Mouse (Mus musculus): ENCODE data around the gene Palld. TPM values are rescaled to one million over a fixed set of nuclear protein-coding genes. Genes with fewer than 3 reads are reported as not detected.
A peak's percentile ranks its signal among the peaks of the same experiment; 100 is the strongest.

The Palld gene
- total RNA-seq, 2 experiments from 2014 or later, result 151 to 156 TPM

DNA sequence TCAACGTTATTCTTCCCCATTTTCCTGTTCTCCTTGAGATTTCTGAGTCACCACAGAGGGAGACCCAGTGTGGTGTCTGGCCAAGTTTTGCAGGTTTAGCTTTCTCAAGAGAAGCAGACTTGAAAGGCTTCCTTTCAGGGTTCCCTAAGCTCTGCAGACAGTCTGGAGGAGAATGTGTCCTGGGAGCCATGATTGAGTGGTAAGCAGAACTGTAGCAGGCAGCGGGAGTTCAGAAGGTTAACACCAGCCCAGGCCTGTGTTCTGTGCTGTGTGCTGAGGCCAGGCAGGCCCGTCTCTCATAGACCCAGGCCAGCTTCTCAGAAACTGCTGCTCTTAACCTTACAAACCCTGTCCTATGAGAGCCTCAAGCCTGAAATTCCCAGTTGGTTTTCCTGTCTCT lies 263.5 kb downstream of the Palld start:
- DNase-seq (ENCODE audit: low spot score in 2 of 2), result no peak

DNA sequence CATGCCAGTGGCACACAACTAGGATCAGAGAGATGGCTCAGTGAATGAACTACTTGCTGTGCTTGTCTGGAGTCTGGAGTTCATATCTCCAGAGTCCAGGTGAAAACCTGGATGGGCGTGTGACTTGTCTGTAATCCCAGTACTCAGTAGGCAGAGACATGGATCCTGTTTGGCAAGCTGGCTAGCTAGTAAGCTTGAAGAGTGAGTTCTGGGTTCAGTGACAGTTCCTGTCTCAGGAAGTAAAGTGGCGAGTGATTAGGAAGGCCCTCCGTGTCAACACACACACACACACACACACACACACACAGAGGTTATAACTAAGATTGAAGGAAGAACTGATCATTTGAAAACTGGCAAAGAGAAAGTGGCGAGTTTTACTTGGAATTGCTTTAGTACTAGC lies 264.8 kb downstream of the Palld start:
- no peak for DNase-seq (ENCODE audit: low spot score in 2 of 2)

DNA sequence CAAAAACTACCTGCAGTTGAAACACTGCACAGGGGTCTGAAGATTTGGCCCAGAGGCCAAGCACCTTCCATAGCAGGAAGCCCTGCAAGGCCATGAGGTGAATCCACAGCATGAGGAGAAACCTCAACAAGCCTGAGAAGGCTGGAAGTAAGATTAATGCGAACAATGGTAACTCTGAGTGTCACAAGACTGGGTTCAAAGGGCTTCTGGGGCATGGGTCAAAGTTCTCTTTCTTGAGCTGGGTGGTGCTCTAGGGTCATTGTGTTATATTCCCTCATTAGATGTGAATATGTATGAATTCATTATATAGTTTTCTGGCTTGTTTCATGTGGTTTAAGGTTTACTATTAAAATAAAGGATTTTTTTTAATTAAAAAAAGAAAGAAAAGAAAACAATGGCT lies 267.7 kb downstream of the Palld start:
- no peak for DNase-seq (ENCODE audit: low spot score in 2 of 2)

DNA sequence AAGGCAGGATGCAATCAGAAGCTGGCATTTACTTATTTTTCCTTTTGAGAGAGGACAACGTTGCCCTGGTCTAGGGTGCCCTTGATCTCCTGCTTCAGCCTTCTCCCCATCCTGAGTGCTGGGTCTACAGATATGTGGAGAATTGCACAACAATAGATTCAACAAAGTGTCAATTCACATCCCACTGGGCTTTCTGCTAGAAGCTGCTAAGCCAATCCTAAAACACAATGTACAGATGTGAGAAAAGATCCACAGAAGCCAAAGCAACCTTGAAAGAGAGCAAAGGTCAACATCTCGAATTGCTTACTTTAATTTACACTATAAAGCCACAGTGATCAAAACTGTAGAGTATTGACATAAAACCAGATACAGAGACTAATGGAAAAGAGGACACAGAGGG lies 270.2 kb downstream of the Palld start:
- no peak for DNase-seq (ENCODE audit: low spot score in 2 of 2)

DNA sequence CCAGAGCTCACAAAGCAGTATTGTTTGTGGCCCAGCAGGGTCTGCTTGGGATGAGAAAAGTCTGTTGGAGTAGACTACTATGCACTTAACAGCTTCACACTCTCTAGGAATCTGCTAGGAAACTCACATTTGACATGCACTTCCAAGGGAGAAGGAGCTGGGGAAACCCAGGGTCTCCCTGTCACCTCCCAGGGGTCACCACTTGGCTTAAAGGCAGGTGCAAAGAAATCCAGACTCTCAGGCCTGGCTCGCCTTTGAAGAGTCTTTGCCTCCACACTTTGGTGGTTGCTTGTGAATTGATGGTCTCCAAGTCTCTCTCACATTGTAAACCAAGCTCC lies 272.9 kb downstream of the Palld start:
- no peak for DNase-seq (ENCODE audit: low spot score in 2 of 2)

DNA sequence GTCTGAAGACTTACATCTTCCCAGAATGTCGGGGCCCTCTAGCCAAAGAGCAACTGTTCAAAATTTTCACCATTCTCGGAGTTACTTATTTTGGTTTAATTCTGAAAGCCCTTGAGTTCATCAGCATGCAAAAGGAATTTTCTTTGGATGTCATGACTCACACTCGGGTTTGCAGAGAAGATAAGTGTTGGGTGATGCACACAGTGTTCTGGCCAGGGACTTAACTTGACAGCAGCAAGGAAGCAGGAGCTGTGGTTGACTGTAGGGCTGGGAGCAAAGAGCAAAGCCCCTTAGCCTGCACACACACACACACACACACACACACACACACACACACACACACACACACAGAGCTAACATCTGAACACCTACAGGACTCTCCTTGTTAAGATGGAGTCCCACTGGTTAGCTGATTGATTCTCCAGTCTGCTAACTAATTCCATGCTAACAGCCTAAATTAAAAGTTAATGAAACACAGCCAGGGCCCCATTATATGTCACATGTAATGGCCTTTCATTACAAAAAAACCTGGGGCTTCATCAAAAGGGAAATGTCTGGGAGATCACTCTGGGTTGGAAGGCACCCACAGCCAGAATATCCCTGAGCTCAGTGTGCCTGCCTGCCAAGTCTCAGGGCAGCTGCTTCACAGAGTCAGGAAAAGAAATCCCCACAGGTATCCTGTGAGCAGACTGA lies 273.4 kb downstream of the Palld start:
- no peak for DNase-seq (ENCODE audit: low spot score in 2 of 2)

DNA sequence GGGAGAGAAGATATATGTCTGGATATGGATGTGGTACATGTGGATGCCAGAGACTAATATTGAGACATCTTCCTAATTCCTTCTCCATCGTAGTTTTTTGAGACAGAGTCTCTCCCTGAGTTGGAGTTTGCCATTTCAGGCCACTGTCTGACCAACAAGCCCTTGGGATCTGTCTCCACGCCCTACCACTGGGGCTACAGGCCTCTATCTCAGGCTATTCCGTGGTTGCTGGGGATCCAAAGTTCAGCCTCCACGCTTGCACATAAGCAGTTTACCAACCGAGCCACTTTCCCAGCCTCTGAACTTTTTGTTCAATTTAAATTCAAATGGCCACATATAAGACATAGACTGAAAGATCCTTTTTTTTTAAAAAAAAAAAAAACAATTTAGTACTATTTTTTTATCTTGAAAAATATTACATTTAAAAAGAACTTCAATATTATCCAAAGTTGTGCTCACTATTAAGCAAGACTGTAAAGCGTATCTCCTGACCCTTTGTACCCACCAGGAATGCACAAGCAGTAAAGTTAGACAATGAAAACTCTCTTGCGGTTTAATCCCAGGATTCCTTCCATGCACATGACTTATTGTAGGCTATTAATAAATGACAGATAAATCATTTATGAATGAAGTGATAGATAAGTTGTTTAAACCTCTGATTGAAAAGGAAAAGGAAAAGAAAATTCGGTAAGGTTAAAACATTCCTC lies 276.1 kb downstream of the Palld start:
- DNase-seq (ENCODE audit: low spot score in 2 of 2), result no peak

DNA sequence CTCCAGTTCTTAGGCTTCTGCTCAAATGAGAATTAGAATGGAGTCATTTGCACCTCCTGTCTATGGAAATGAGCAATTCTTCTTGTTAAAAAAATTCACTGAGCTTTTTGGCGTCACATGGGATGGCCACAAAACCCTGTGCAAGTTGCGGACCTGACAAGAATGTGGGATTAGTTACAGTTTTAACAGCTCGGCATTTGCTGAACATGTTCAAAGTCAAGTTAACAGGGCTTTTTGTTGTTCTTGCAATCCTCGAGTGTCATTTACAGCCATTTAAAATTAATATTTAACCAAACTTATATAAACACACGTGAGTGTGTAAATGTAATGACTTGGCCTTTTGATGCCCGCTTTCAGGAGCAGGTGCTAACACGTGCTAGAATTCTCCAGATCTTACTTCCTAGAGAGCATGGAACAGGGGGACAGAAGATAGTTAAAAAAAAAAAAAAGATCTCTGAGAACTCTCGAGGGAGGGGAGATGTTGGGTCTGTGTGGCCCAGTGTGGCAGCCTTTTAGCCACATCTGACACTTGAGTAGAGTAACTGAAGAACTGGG lies 276.8 kb downstream of the Palld start:
- DNase-seq (ENCODE audit: low spot score in 2 of 2), result no peak

DNA sequence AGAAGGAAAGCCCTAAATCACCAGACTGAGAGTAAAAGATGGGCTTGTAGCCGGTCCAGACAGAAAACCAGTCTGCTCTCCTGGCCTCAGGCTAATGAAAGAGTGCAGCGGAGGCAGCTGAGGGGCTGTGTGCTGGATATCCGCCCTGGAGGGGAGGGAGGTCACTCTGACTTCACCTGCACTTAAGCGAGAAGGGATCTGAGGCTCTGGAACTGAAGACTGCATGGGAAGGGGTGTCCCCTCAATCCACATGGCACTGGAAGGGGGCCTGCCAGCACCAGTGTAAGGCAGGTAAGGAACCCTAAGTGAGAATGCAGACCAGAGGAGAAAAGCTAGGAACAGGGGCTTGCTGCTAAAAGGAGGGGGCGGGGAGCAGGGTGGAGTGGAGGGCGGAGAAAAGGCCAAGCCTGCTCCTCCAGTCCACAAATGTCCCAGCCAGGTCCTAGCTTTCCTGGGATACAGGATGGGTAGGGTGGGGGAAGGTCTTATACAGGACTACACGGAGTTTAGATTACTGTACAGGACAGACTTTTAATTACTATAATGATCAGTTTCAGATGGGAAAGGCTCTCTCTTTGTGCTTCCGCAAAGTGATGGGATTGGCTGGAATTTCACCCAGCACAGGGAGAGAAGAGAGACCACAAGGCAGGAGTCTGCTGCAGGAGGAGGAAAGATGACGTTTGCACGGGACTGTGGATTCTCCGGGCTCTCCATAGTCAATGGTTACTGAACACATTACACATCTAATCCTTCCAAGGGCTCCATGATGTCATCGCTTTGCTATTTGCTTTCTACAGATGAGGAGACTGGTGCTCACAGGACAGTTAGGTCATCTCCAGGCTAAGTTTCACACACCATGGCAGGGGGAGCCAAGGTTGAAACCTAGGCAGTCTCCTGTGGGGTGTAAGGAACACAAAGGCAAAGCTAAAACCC lies 278.7 kb downstream of the Palld start:
- DNase-seq (ENCODE audit: low spot score in 2 of 2), result no peak

DNA sequence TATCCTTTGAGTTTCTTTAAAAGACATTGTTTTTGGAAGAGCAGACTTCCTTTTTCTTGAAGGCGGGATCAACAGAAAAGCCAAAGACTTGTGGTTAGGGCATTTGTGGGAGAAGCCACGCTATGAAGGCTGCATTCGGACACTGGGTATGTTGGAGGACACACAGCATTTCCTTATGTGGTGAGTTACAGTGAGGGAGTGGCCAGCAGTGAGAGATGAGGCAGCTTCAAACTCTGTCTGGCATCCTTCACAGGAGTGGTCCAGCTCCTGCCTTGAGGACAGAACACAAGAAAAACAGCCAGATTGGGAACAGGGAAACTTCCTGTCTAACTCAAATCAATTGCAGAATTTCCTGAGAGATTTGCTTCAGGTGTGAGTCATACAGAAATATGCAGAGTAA lies 281.2 kb downstream of the Palld start:
- DNase-seq (ENCODE audit: low spot score in 2 of 2), result no peak

DNA sequence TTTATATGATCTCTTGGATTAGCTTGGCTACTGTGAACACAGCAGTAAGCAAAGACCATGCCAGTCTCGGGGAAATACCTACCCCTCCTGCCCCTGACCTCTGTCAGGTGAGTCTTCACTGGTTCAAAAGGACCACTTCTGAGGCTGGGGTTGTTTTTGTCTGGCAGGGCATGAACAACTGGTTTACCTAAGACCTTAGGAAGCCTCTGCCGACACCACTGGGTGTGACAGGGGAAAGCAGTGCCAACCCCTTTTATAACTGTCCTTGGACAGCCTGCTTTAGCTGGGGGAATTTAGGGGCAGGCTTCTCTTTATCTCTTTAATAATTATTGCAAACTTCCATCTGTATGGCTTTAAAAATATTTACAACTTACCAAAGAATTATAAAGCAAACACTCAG lies 284.8 kb downstream of the Palld start:
- DNase-seq (ENCODE audit: low spot score in 2 of 2), result no peak

DNA sequence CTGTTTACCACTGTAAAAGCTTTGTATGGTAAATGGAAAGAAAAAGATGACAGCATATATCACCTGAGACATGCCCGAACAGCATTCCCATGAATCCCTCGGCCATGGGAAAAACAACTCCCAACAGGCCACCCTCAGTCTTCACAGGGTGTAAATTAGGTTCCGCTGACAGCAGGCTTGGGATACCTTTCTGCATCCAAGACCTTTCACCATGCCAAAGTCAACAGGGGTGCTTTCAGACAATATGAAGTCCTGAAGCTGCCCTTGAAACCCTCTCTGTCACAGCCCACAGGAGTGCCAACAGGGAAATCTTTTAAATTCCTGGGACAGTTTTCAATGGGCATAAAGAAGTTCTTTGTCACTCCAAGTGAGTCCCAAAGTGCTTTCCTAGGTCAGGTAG lies 285.4 kb downstream of the Palld start:
- no peak for DNase-seq (ENCODE audit: low spot score in 2 of 2)

DNA sequence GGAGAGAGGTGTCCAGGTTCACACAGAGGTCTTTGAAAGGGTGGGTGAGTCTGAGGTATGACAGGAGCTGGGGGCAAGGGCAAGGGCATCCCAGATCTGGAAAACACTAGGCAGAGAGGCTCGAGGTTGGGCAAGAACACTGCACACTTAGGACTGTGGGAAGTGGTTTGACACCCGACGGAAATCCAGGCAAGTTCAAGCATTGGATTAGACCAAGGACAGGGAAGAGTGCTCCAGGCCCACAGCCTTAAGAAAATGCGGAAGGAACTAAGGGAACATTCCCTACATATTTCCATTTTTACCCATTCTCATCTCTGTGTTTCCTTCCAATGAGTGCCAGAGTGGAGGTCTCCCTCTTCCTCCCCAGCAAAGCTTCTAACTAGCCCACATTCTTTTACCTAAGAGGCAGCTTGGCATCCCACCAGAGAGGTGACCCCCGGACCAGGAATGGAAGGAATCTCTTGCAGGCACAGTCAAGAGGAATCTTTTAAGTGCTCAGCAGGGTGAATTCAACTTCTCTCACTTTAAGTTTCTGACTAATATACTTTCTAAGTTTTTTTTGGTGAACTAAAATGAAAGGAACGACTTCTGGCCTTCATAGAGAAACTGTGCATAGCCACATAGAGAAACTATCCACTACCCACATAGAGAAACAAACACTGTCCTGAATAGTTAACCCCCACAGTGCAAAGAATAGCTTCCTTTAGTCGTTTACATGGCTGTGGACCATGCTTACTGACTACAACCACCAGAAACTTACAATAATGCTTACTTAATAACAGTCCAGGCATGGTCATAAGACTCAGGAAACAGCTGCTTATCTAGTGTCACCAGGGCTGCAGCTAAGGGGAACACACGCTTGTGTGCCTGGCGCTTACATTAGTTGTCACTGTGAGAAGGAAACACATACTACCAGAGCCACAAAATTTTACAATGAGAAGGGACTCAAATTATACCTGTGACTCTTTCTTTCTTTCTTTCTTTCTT lies 286.5 kb downstream of the Palld start:
- no peak for DNase-seq (ENCODE audit: low spot score in 2 of 2)

DNA sequence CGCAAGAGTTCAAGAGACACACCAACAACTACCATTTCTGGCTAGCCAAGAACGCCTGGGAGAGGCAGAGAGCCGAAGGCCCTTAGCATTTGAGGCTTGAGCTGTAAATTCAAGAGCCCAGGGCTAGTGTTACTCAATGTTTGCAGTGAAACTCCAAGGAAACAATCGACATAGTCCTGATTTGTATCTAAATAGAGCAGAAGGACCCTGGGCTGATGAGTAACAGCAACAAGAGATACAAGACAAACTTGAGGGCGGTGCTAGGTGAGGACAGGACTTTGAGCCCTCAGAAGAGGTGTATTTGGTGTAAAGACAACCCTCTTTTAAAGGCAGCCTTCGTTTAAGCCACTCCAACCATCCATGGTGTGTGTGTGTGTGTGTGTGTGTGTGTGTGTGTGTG lies 290.7 kb downstream of the Palld start:
- no peak for DNase-seq (ENCODE audit: low spot score in 2 of 2)

DNA sequence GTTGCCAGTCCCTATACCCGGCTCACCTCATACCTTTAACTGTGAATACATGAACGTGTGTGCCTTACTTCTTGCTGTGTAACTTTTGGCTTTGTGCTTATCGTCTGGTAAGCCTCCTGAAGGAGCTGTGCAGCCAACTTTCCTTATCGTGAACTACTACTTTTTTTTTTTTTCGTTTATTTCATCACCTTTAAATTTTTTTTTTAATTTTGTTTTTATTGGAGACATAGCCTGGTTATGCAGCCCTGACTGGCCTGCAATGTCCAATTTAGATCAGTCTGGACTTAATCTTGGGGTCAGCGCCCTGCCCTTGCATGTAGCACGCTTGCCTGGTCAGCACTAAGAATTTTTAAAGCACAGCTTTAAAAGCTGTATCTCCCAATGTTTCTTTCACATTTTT lies 291.4 kb downstream of the Palld start:
- DNase-seq (ENCODE audit: low spot score in 2 of 2), result no peak

DNA sequence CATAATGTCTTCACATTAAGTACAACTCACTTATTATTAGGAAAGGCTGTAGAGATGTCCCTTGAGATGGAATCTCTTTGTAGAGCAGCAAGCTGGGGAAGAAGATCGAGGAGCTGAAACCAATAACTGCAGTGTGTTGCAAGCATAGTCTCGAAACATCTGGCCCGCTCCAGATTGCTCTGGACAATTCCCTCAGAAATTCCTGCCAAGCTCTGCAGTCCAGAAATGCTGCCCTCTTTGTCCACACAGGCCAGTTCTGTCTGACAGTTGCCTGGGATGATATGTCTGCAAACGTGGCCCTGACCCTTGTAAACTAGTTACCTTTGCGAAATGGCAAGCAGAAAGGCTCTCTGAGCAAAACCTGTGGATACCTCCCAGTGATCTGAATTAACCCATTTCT lies 291.9 kb downstream of the Palld start:
- peak in 1 of 2 experiments; percentile 27 for DNase-seq (ENCODE audit: low spot score in 2 of 2)

DNA sequence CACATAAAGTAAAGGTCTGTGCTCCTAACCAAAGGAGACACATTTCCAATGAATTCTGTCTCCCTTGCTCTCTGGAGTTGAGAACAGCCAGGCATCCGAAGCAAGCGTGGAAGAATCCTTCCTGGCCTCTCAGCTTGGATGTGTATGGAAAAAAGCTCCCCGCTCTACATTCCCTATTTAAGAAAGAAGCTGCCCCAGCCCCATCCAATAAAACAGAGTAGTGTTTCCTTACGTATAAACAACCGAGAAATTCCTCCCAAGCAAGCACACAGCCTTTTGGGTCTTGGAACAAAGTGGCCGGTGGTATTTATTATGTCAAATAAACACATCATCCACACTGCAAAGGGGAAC lies 295.1 kb downstream of the Palld start:
- DNase-seq (ENCODE audit: low spot score in 2 of 2), result no peak

DNA sequence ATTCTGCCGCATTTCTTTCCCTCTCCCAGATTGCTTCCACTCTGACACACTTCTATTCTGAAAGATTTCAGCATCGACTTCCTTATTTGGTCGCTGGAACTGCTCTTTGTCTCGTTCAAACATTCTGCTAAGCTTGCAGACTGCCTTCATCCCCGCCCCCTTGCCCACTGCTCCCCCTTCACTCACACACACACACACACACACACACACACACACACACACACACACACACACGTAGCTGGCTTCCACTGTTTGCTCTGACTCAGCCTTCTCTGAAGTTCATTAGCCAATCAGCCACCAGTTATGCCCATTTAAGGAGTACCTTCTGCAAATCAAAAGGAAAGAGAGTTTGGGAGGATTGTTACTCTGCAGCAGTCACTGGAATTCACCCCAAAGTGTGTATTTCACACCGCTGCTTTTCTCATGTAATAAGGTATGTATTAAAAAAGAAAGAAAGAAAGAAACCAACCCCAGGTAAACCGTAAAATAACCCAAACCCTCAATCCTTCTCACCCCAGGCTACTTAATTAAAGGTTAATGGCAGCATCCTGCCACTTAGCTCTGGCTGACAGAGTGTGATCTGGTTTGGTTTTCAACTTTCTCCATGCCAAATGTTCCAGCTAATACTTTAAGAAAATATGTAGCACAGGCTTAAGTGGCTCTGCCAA lies 295.6 kb downstream of the Palld start:
- peak; percentile 45 to 75 for DNase-seq (ENCODE audit: low spot score in 2 of 2)

DNA sequence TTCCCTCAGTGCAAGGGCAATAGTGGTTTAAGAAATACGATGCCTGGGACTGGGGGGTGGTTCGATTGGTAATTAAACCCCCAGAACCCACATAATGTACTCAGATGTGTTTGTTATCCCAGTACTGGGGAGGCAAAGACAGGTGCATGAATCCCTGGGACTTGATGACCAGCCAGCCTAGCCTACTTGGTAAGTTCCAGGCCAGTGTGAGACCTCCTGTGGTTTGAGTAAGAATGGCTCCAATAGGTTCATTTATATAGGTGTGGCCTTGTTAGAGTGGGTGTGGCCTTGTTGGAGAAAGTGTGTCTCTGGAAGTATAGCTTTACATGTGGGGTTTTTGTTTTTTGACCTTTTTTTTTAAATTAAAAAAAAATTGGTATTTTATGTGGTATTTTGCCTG lies 297.6 kb downstream of the Palld start:
- DNase-seq (ENCODE audit: low spot score in 2 of 2), result no peak

DNA sequence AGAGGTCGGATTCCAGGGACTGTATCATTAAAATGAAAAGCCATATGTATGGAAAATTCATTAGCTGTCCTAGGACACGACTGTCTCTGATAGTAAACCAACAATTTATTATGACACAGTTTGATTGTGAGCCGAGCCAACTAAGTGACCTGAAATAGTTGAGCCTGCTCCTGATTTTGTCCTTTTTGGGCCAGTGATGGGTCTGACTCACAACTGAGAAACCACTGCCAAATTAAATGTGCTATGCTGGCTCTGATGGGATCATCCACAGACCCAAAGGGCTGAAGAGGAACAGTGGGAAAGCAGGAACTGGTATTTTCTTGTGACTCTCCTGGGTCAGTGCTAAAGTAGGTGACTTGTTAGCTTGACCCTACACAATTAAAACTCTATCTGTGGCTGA lies 305.6 kb downstream of the Palld start:
- DNase-seq (ENCODE audit: low spot score in 2 of 2), result no peak
